Comparison of ENCODE assay signal across 24 mouse cellular contexts in the genomic region with DNA sequence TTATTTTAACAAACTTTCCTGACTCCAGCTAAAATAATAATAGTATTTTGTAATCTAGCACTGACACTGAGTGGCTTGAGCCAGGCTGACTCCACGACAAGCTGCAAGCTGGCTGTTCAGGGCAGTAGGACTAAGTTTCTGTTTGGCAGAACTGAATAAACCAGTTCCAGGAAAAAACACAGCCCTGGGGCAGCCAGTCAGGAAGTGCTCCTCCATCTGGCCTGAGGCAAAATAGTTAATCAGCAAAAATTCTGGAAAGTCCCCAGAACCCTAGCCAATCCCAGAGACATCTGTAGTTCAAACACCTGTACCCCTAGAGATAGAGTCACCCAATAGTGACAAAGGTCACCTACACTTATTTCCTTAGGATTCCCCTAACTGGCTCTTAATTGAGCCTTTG.
A peak's percentile ranks its signal among the peaks of the same experiment; 100 is the strongest.
DNase-seq lines count a peak whose midpoint lies in the region; ATAC-seq and TF ChIP-seq lines count a peak whose summit lies in the region.
"Had no signal": no experiment of that assay in that cellular context is flagged by ENCODE, and none has a peak within 500 bp of the region (broad histone marks: within the 10 kb centered on the region; RNA-seq: fewer than 3 reads in every experiment).

No protein-coding gene starts in this region.

- in situ Hi-C loops in ES-E14 (cut with MboI; ENCODE audit: low sequenced_read_pairs in 2 of 2, unreplicated experiment in 2 of 2): no loop called here

- 29% methylated on average over 1 of the region's 1 CpGs for WGBS in embryonic facial prominence, embryonic 11.5 days
- 18% methylated on average over 1 of the region's 1 CpGs for WGBS in embryonic facial prominence, embryonic 10.5 days
- WGBS in liver, embryonic 16.5 days (ENCODE audit: insufficient replicate concordance): 17% methylated on average over 1 of the region's 1 CpGs
- WGBS in liver, embryonic 11.5 days: 34% methylated on average over 1 of the region's 1 CpGs

- no peak overlapping the region for H3K9ac ChIP-seq in embryonic facial prominence, embryonic 11.5 days (replicated peaks; ENCODE audit: low read length)
- no peak overlapping the region for H3K9ac ChIP-seq in liver, embryonic 16.5 days (ENCODE audit: low read depth, low read length)
- no peak overlapping the region for H3K9ac ChIP-seq in liver, embryonic 11.5 days (ENCODE audit: low read depth, low read length)
- no peak overlapping the region for H3K9ac ChIP-seq in ES-E14 (ENCODE audit: insufficient read depth, low read depth, low read length, poor library complexity, severe bottlenecking)
- H3K9ac ChIP-seq: intestine, embryonic 15.5 days; kidney, embryonic 15.5 days; lung, embryonic 14.5 days; midbrain, embryonic 15.5 days; neural tube, embryonic 13.5 days had no signal

- no peak overlapping the region for H3K4me2 ChIP-seq in embryonic facial prominence, embryonic 11.5 days (ENCODE audit: low read depth, low read length)
- no peak overlapping the region for H3K4me2 ChIP-seq in liver, embryonic 16.5 days (ENCODE audit: low read depth, low read length)
- H3K4me2 ChIP-seq in liver, embryonic 11.5 days: no peak overlapping the region
- H3K4me2 ChIP-seq: intestine, embryonic 15.5 days; kidney, embryonic 15.5 days; lung, embryonic 14.5 days; midbrain, embryonic 15.5 days; neural tube, embryonic 13.5 days had no signal

- H3K4me3 ChIP-seq in embryonic facial prominence, embryonic 11.5 days (ENCODE audit: low read depth, low read length): no peak overlapping the region
- no peak overlapping the region for H3K4me3 ChIP-seq in embryonic facial prominence, embryonic 10.5 days
- H3K4me3 ChIP-seq in liver, embryonic 16.5 days (ENCODE audit: low read depth, low read length): no peak overlapping the region
- H3K4me3 ChIP-seq in liver, embryonic 11.5 days (ENCODE audit: low read depth, low read length): no peak overlapping the region
- no peak overlapping the region for H3K4me3 ChIP-seq in ES-E14 (ENCODE audit: insufficient read depth in 1 of 2, low read depth in 1 of 2, low read length in 2 of 2, poor library complexity in 1 of 2, severe bottlenecking in 1 of 2)
- H3K4me3 ChIP-seq: hindbrain, embryonic 10.5 days; intestine, embryonic 15.5 days; kidney, embryonic 15.5 days; midbrain, embryonic 15.5 days; neural tube, embryonic 13.5 days had no signal

- no peaks in the 10 kb centered on the region for H3K9me3 ChIP-seq in embryonic facial prominence, embryonic 11.5 days (replicated peaks; ENCODE audit: control insufficient read depth, low read length)
- no peaks in the 10 kb centered on the region for H3K9me3 ChIP-seq in embryonic facial prominence, embryonic 10.5 days
- no peaks in the 10 kb centered on the region for H3K9me3 ChIP-seq in liver, embryonic 16.5 days (replicated peaks; ENCODE audit: control insufficient read depth, low read length)
- H3K9me3 ChIP-seq in liver, embryonic 11.5 days (ENCODE audit: control insufficient read depth, low read length): no peaks in the 10 kb centered on the region
- no peaks in the 10 kb centered on the region for H3K9me3 ChIP-seq in ES-E14 (ENCODE audit: control insufficient read depth, insufficient read depth, low read depth, low read length)
- H3K9me3 ChIP-seq: hindbrain, embryonic 10.5 days; intestine, embryonic 15.5 days; kidney, embryonic 15.5 days; midbrain, embryonic 15.5 days; neural tube, embryonic 13.5 days had no signal

- no peaks in the 10 kb centered on the region for H3K4me1 ChIP-seq in embryonic facial prominence, embryonic 11.5 days (ENCODE audit: control insufficient read depth, insufficient read depth, low read length)
- H3K4me1 ChIP-seq in embryonic facial prominence, embryonic 10.5 days: no peaks in the 10 kb centered on the region
- no peaks in the 10 kb centered on the region for H3K4me1 ChIP-seq in liver, embryonic 16.5 days (ENCODE audit: control insufficient read depth, low read depth, low read length)
- H3K4me1 ChIP-seq in liver, embryonic 11.5 days (replicated peaks; ENCODE audit: control insufficient read depth, insufficient read depth, low read length): no peaks in the 10 kb centered on the region
- no peaks in the 10 kb centered on the region for H3K4me1 ChIP-seq in ES-E14 (ENCODE audit: control insufficient read depth in 2 of 2, insufficient read depth in 2 of 2, low read length in 2 of 2, poor library complexity in 1 of 2)
- H3K4me1 ChIP-seq: hindbrain, embryonic 10.5 days; intestine, embryonic 15.5 days; kidney, embryonic 15.5 days; midbrain, embryonic 15.5 days; neural tube, embryonic 13.5 days had no signal

- peak; percentile 18 for DNase-seq in embryonic facial prominence, embryonic 11.5 days (ENCODE audit: low spot score)
- no peak for DNase-seq in embryonic facial prominence, embryonic 10.5 days (ENCODE audit: low spot score)
- no peak for DNase-seq in liver, embryonic 11.5 days (ENCODE audit: low spot score)
- DNase-seq in ES-E14 (ENCODE audit: low read depth, low spot score): peak; percentile 24
- no peak for DNase-seq in left cerebral cortex, postnatal 4 days
- DNase-seq: B cell, adult 2 months; cerebellum, adult 2 months; cerebellum, postnatal 36 days; embryo, embryonic 11 days; gastrocnemius, postnatal 14 days; kidney, postnatal 36 days; lung, embryonic 14.5 days; retina, postnatal 1 day; thymus, postnatal 14 days had no signal

- no peaks in the 10 kb centered on the region for H3K27me3 ChIP-seq in embryonic facial prominence, embryonic 11.5 days (ENCODE audit: control insufficient read depth, insufficient read depth, low read length)
- no peaks in the 10 kb centered on the region for H3K27me3 ChIP-seq in embryonic facial prominence, embryonic 10.5 days (replicated peaks; ENCODE audit: low read depth, poor library complexity, severe bottlenecking)
- H3K27me3 ChIP-seq in liver, embryonic 16.5 days (ENCODE audit: control insufficient read depth, insufficient read depth, low read depth, low read length): no peaks in the 10 kb centered on the region
- no peaks in the 10 kb centered on the region for H3K27me3 ChIP-seq in liver, embryonic 11.5 days (replicated peaks; ENCODE audit: control insufficient read depth, insufficient read depth, low read length)
- H3K27me3 ChIP-seq: intestine, embryonic 15.5 days; kidney, embryonic 15.5 days; midbrain, embryonic 15.5 days; neural tube, embryonic 13.5 days had no signal

- intact Hi-C loops in left cerebral cortex, postnatal 4 days (cut with DNase I): no loop called here

- no peaks in the 10 kb centered on the region for H3K36me3 ChIP-seq in embryonic facial prominence, embryonic 11.5 days (replicated peaks; ENCODE audit: control insufficient read depth, insufficient read depth, low read depth, low read length)
- H3K36me3 ChIP-seq in embryonic facial prominence, embryonic 10.5 days (replicated peaks): no peaks in the 10 kb centered on the region
- no peaks in the 10 kb centered on the region for H3K36me3 ChIP-seq in liver, embryonic 16.5 days (ENCODE audit: control insufficient read depth, insufficient read depth)
- no peaks in the 10 kb centered on the region for H3K36me3 ChIP-seq in liver, embryonic 11.5 days (ENCODE audit: control insufficient read depth, insufficient read depth, low read length)
- H3K36me3 ChIP-seq in ES-E14 (ENCODE audit: control insufficient read depth, insufficient read depth, low read length, poor library complexity, severe bottlenecking): no peaks in the 10 kb centered on the region
- H3K36me3 ChIP-seq: hindbrain, embryonic 10.5 days; intestine, embryonic 15.5 days; kidney, embryonic 15.5 days; midbrain, embryonic 15.5 days; neural tube, embryonic 13.5 days had no signal

- ATAC-seq in embryonic facial prominence, embryonic 11.5 days (replicated peaks; ENCODE audit: insufficient number of reproducible peaks, low FRiP score, low TSS enrichment, low read depth): no peak
- peak; percentile 21; the same call in 1 of the 2 replicates for ATAC-seq in liver, embryonic 16.5 days (ENCODE audit: low read depth)
- ATAC-seq in liver, embryonic 11.5 days (replicated peaks; ENCODE audit: low FRiP score): no peak; the same call in 1 of the 2 replicates
- ATAC-seq in hematopoietic stem cell, adult 5-6 weeks (replicated peaks in 1 of 2; ENCODE audit: insufficient read depth in 1 of 2, low FRiP score in 2 of 2, low TSS enrichment in 1 of 2, low read depth in 1 of 2, poor library complexity in 2 of 2, severe bottlenecking in 2 of 2): peak; percentile 62 to 66
- ATAC-seq: forebrain, embryonic 16.5 days; hindbrain, embryonic 16.5 days; intestine, embryonic 15.5 days; midbrain, embryonic 15.5 days had no signal

- H3K27ac ChIP-seq in embryonic facial prominence, embryonic 11.5 days (replicated peaks; ENCODE audit: low read depth, low read length): no peak overlapping the region
- no peak overlapping the region for H3K27ac ChIP-seq in embryonic facial prominence, embryonic 10.5 days (replicated peaks)
- no peak overlapping the region for H3K27ac ChIP-seq in liver, embryonic 16.5 days (ENCODE audit: low read length)
- no peak overlapping the region for H3K27ac ChIP-seq in liver, embryonic 11.5 days (ENCODE audit: low read depth, low read length)
- H3K27ac ChIP-seq in ES-E14 (ENCODE audit: insufficient read depth, low read depth, low read length, poor library complexity, severe bottlenecking): no peak overlapping the region
- H3K27ac ChIP-seq: hindbrain, embryonic 10.5 days; intestine, embryonic 15.5 days; kidney, embryonic 15.5 days; macrophage; midbrain, embryonic 15.5 days; neural tube, embryonic 13.5 days had no signal

TF ChIP-seq in ES-E14, 5 proteins besides CTCF, POLR2A, EP300 and RAD21:
- no peak for TF ChIP-seq ZC3H11A (IDR thresholded peaks at IDR 0.05; ENCODE audit: borderline replicate concordance, low read depth, low read length)
- no peak for TF ChIP-seq HCFC1 (IDR thresholded peaks at IDR 0.05; ENCODE audit: borderline replicate concordance, insufficient read depth, low read length)
- TF ChIP-seq ZNF384 (IDR thresholded peaks at IDR 0.05; ENCODE audit: low read depth, low read length): no peak
- no peak for TF ChIP-seq MAFK (IDR thresholded peaks at IDR 0.05; ENCODE audit: insufficient read depth, low read depth, low read length)
- no peak for TF ChIP-seq CHD2 (IDR thresholded peaks at IDR 0.05; ENCODE audit: low read depth, low read length)

Comparison
In these comparisons a context has a peak if more than half of its experiments do, and no peak if none do; other contexts are left out.
1. ATAC-seq: peak in liver, embryonic 16.5 days (single experiment) and hematopoietic stem cell, adult 5-6 weeks (2 of 2); none in embryonic facial prominence, embryonic 11.5 days (single experiment) and liver, embryonic 11.5 days (single experiment).
2. DNase-seq: peak in embryonic facial prominence, embryonic 11.5 days (single experiment) and ES-E14 (single experiment); none in embryonic facial prominence, embryonic 10.5 days (single experiment), liver, embryonic 11.5 days (single experiment) and left cerebral cortex, postnatal 4 days (single experiment).